Mouse (Mus musculus) heart, embryonic 14.5 days (tissue): ENCODE results near the gene Itpr3. TPM values are rescaled to one million over a fixed set of nuclear protein-coding genes. Genes with fewer than 3 reads are reported as not detected.
A peak's percentile ranks its signal among the peaks of the same experiment; 100 is the strongest.

ENCODE experiments used
- ATAC-seq: fragments of 200-750 bp; cut with Nextera tagmentation; 2 replicates; pipeline ENCODE4 v1.8.0; 2017; ENCODE audit warnings: low read depth, moderate TSS enrichment; ENCODE audit not compliant: insufficient number of reproducible peaks, insufficient read depth, low FRiP score
- H3K27ac ChIP-seq, 2 experiments: fragments of 200-500 bp in 1 of 2; fragments of 300-500 bp in 1 of 2; sonication (generic) in 1 of 2; replicated peaks in 1 of 2; 2 replicates each; pipeline ENCODE4 v1.5.1; 2012 to 2014; ENCODE audit warnings: low read depth in 2 of 2, low read length in 2 of 2, control low read depth in 1 of 2, mild to moderate bottlenecking in 1 of 2, mixed read lengths in 1 of 2; ENCODE audit not compliant: control insufficient read depth in 1 of 2, insufficient read depth in 1 of 2
- H3K27me3 ChIP-seq: fragments of 300-500 bp; sonication (generic); 2 replicates; pipeline ENCODE4 v1.6.1; 2014; ENCODE audit warnings: mild to moderate bottlenecking, low read length, control low read depth; ENCODE audit not compliant: control insufficient read depth, insufficient read depth
- H3K36me3 ChIP-seq: fragments of 300-500 bp; sonication (generic); 2 replicates; pipeline ENCODE4 v1.6.1; 2014; ENCODE audit warnings: mild to moderate bottlenecking, control low read depth, low read length, mixed read lengths; ENCODE audit not compliant: control insufficient read depth, insufficient read depth
- H3K4me1 ChIP-seq, 2 experiments: fragments of 200-500 bp in 1 of 2; fragments of 300-500 bp in 1 of 2; sonication (generic) in 1 of 2; 2 replicates each; pipeline ENCODE4 v1.6.1; 2012 to 2014; ENCODE audit warnings: low read length in 2 of 2, control low read depth in 1 of 2, mixed read lengths in 1 of 2; ENCODE audit not compliant: control insufficient read depth in 2 of 2, insufficient read depth in 2 of 2
- H3K4me2 ChIP-seq: fragments of 300-500 bp; sonication (generic); 2 replicates; pipeline ENCODE4 v1.6.1; 2014; ENCODE audit warnings: mild to moderate bottlenecking, low read length
- H3K4me3 ChIP-seq, 2 experiments: fragments of 200-500 bp in 1 of 2; fragments of 300-500 bp in 1 of 2; sonication (generic) in 1 of 2; 2 replicates each; pipeline ENCODE4 v1.5.1; 2012 to 2014; ENCODE audit warnings: low read length in 2 of 2, mild to moderate bottlenecking in 2 of 2, control low read depth in 1 of 2, low read depth in 1 of 2, moderate library complexity in 1 of 2; ENCODE audit not compliant: control insufficient read depth in 1 of 2, insufficient read depth in 1 of 2
- H3K9ac ChIP-seq: fragments of 300-500 bp; sonication (generic); 2 replicates; pipeline ENCODE4 v1.6.1; 2014; ENCODE audit warnings: mild to moderate bottlenecking, low read length
- H3K9me3 ChIP-seq: fragments of 300-500 bp; sonication (generic); 2 replicates; pipeline ENCODE4 v1.6.1; 2016; ENCODE audit warnings: low read length, control low read depth; ENCODE audit not compliant: control insufficient read depth
- WGBS: fragments of 180-500 bp; shearing (Covaris S2); extraction: QIAGEN DNeasy Blood & Tissue Kit; methylation state at CpG from one replicate; pipeline ENCODE4 v1.1.7; 2014; 5-methylcytosine and 5-hydroxymethylcytosine counted together
- polyA plus RNA-seq: library from polyadenylated mRNA; unstranded; fragments of >200 nt; fragmentation: Nextera tagmentation; extraction: Ambion mirVana; gene quantifications from 2 replicates; pipeline ENCODE4 v1.2.1, GENCODE M21; 2014

Gene Itpr3
- polyA plus RNA-seq, 1 experiment from 2014 or later: 1.7 TPM

GRCm38 (mm10) chr17:27028284-27028795 lies 28.8 kb upstream of the Itpr3 start:
- Histone ChIP-seq H3K4me1 (peaks cover 12 to 18% of the 10 kb centered on the region in 2 experiments; a peak in 3 of 4 replicates), H3K27me3 (no peaks in the 10 kb centered on the region), H3K4me2 (peak overlapping the region; percentile 94), H3K9me3 (no peaks in the 10 kb centered on the region), H3K27ac (peak overlapping the region; percentile 83 to 84), H3K36me3 (peaks cover 32% of the 10 kb centered on the region), H3K4me3 (peak overlapping the region; percentile 84 to 86), H3K9ac (peak overlapping the region; percentile 98)
- 2% methylated on average over 19 of the region's 19 CpGs for WGBS
- ATAC-seq: peak; percentile 70

- peak within 1 kb of the TSS; percentile 94 for H3K4me2 ChIP-seq
- H3K4me1 ChIP-seq: peaks cover 12 to 18% of the 10 kb centered on the region in 2 experiments; a peak in 3 of 4 replicates
- H3K9me3 ChIP-seq: no peaks in the 10 kb centered on the region
- no peak for ATAC-seq
- peak within 1 kb of the TSS; percentile 98 for H3K9ac ChIP-seq
- WGBS: 55% methylated on average over 2 of the region's 4 CpGs
- H3K27me3 ChIP-seq: no peaks in the 10 kb centered on the region
- H3K36me3 ChIP-seq: peaks cover 26% of the 10 kb centered on the region
- H3K4me3 ChIP-seq: peak within 1 kb of the TSS; percentile 84 to 86
- peak within 1 kb of the TSS; percentile 83 to 84 for H3K27ac ChIP-seq
Observed at GRCm38 (mm10) chr17:27028909-27029308, 28.2 kb upstream of the Itpr3 start, which contains the start of gene Bak1. Gene Bak1, minus strand, starts transcription at chr17:27029009.

GRCm38 (mm10) chr17:27029431-27029830 lies 27.7 kb upstream of the Itpr3 start:
- 85% methylated on average over 14 of the region's 14 CpGs for WGBS
- H3K27me3 ChIP-seq: no peaks in the 10 kb centered on the region

GRCm38 (mm10) chr17:27030896-27031295 lies 26.2 kb upstream of the Itpr3 start:
- Histone ChIP-seq H3K4me2 (no peak overlapping the region), H3K36me3 (peaks cover 8% of the 10 kb centered on the region), H3K9ac (no peak overlapping the region), H3K27me3 (no peaks in the 10 kb centered on the region), H3K9me3 (no peaks in the 10 kb centered on the region), H3K4me3 (no peak overlapping the region), H3K27ac (no peak overlapping the region), H3K4me1 (peaks cover 12 to 18% of the 10 kb centered on the region in 2 experiments; a peak in 3 of 4 replicates)
- 89% methylated on average over 4 of the region's 4 CpGs for WGBS
- ATAC-seq: no peak

More at GRCm38 (mm10) chr17:27029431-27029830, 27.7 kb upstream of the Itpr3 start:
- Histone ChIP-seq H3K4me3 (no peak overlapping the region), H3K27ac (no peak overlapping the region), H3K9me3 (no peaks in the 10 kb centered on the region), H3K36me3 (peaks cover 22% of the 10 kb centered on the region), H3K4me1 (peaks cover 12 to 18% of the 10 kb centered on the region in 2 experiments; a peak in 3 of 4 replicates), H3K4me2 (no peak overlapping the region), H3K9ac (no peak overlapping the region)
- ATAC-seq: no peak

- Histone ChIP-seq H3K4me3 (peak overlapping the region in 1 of 2 experiments; percentile 19; a peak in 1 of 4 replicates), H3K27ac (no peak overlapping the region), H3K27me3 (no peaks in the 10 kb centered on the region), H3K36me3 (no peaks in the 10 kb centered on the region), H3K4me2 (peak overlapping the region; percentile 54), H3K4me1 (peaks cover 12% of the 10 kb centered on the region in 2 experiments; a peak in 3 of 4 replicates), H3K9ac (peak overlapping the region; percentile 49; the same call in 1 of the 2 replicates), H3K9me3 (no peaks in the 10 kb centered on the region)
- 55% methylated on average over 7 of the region's 7 CpGs for WGBS
- ATAC-seq: no peak
Observed at GRCm38 (mm10) chr17:27032328-27032727, 24.8 kb upstream of the Itpr3 start.

GRCm38 (mm10) chr17:27032869-27033268 lies 24.2 kb upstream of the Itpr3 start:
- 0 out of 2 replicates have a peak, but pooled peaks have one; percentile 27 for ATAC-seq

GRCm38 (mm10) chr17:27036465-27036864 lies 20.6 kb upstream of the Itpr3 start:
- Histone ChIP-seq H3K4me1 (peaks cover 30 to 35% of the 10 kb centered on the region in 2 experiments; a peak in 3 of 4 replicates), H3K9ac (no peak overlapping the region), H3K27me3 (no peaks in the 10 kb centered on the region), H3K27ac (peak overlapping the region; percentile 32 to 53; a peak in 2 of 4 replicates), H3K4me2 (no peak overlapping the region), H3K4me3 (no peak overlapping the region), H3K36me3 (no peaks in the 10 kb centered on the region), H3K9me3 (no peaks in the 10 kb centered on the region)
- 62% methylated on average over 7 of the region's 7 CpGs for WGBS
- no peak for ATAC-seq

More at GRCm38 (mm10) chr17:27032869-27033268, 24.2 kb upstream of the Itpr3 start:
- Histone ChIP-seq H3K27ac (no peak overlapping the region), H3K9ac (peak overlapping the region; percentile 49; the same call in 1 of the 2 replicates), H3K27me3 (no peaks in the 10 kb centered on the region), H3K9me3 (no peaks in the 10 kb centered on the region), H3K4me1 (peaks cover 9 to 10% of the 10 kb centered on the region in 2 experiments; a peak in 3 of 4 replicates), H3K4me3 (peak overlapping the region in 1 of 2 experiments; percentile 19; a peak in 2 of 4 replicates), H3K36me3 (no peaks in the 10 kb centered on the region), H3K4me2 (peak overlapping the region; percentile 54)
- WGBS: 1% methylated on average over 14 of the region's 14 CpGs
